Mouse (Mus musculus) neural tube, embryonic 13.5 days (tissue): ENCODE results near the gene Carns1. TPM values are rescaled to one million over a fixed set of nuclear protein-coding genes. Genes with fewer than 3 reads are reported as not detected.
A peak's percentile ranks its signal among the peaks of the same experiment; 100 is the strongest.

Source experiments
- ATAC-seq: fragments of 200-750 bp; cut with Nextera tagmentation; 2 replicates; pipeline ENCODE4 v1.8.0; 2017; ENCODE audit warnings: low read depth, mild to moderate bottlenecking, moderate TSS enrichment, moderate library complexity
- H3K27ac ChIP-seq: fragments of 300-500 bp; sonication (generic); replicated peaks from 2 replicates; pipeline ENCODE4 v1.5.1; 2015; ENCODE audit warnings: moderate library complexity, mild to moderate bottlenecking, inconsistent platforms
- H3K27me3 ChIP-seq: fragments of 300-500 bp; sonication (generic); 2 replicates; pipeline ENCODE4 v1.6.1; 2015; ENCODE audit warnings: mild to moderate bottlenecking, inconsistent platforms
- H3K36me3 ChIP-seq: fragments of 300-500 bp; sonication (generic); 2 replicates; pipeline ENCODE4 v1.6.1; 2015; ENCODE audit warnings: mild to moderate bottlenecking, inconsistent platforms
- H3K4me1 ChIP-seq: fragments of 300-500 bp; sonication (generic); replicated peaks from 2 replicates; pipeline ENCODE4 v1.6.1; 2015; ENCODE audit warnings: inconsistent platforms
- H3K4me2 ChIP-seq: fragments of 300-500 bp; sonication (generic); 2 replicates; pipeline ENCODE4 v1.6.1; 2015; ENCODE audit warnings: inconsistent platforms, mild to moderate bottlenecking, moderate library complexity
- H3K4me3 ChIP-seq: fragments of 300-500 bp; sonication (generic); 2 replicates; pipeline ENCODE4 v1.5.1; 2015; ENCODE audit warnings: mild to moderate bottlenecking, inconsistent platforms
- H3K9ac ChIP-seq: fragments of 300-500 bp; sonication (generic); 2 replicates; pipeline ENCODE4 v1.6.1; 2015; ENCODE audit warnings: moderate library complexity, mild to moderate bottlenecking, inconsistent platforms
- H3K9me3 ChIP-seq: fragments of 300-500 bp; sonication (generic); 2 replicates; pipeline ENCODE4 v1.6.1; 2016; ENCODE audit warnings: inconsistent platforms
- WGBS: fragments of 180-500 bp; shearing (Covaris S2); methylation state at CpG from one replicate; pipeline ENCODE4 v1.1.7; 2015; 5-methylcytosine and 5-hydroxymethylcytosine counted together
- polyA plus RNA-seq: library from polyadenylated mRNA; unstranded; fragments of >200 nt; fragmentation: Nextera tagmentation; extraction: Ambion mirVana; gene quantifications from 2 replicates; pipeline ENCODE4 v1.2.1, GENCODE M21; 2015

The Carns1 gene
- polyA plus RNA-seq, 1 experiment from 2014 or later, result 5.1 TPM

- ATAC-seq, result 0 out of 2 replicates have a peak, but pooled peaks have one; percentile 2
- peaks cover 90% of the 10 kb centered on the region for H3K27me3 ChIP-seq
Measured at GRCm38 (mm10) chr19:4214771-4215450, 39.6 kb upstream of the Carns1 start.

GRCm38 (mm10) chr19:4214071-4214770 lies 38.9 kb upstream of the Carns1 start, which contains the start of the genes Clcf1 and AC109138.7:
TSS of gene Clcf1 (plus strand) at chr19:4214238.
TSS of gene AC109138.7 (plus strand) at chr19:4214357.
- Histone ChIP-seq H3K4me2 (peak within 1 kb of the TSS; percentile 95), H3K27me3 (peaks cover 86% of the 10 kb centered on the region), H3K27ac (no peak within 1 kb of the TSS), H3K4me1 (peaks cover 38% of the 10 kb centered on the region), H3K9ac (peak within 1 kb of the TSS; percentile 71), H3K36me3 (no peaks in the 10 kb centered on the region), H3K9me3 (no peaks in the 10 kb centered on the region), H3K4me3 (peak within 1 kb of the TSS; percentile 53)
- 2% methylated on average over 47 of the region's 49 CpGs for WGBS
- ATAC-seq, result peak; percentile 14; the same call in 1 of the 2 replicates

More at GRCm38 (mm10) chr19:4214771-4215450, 39.6 kb upstream of the Carns1 start:
- under 1% methylated on average over 49 of the region's 81 CpGs for WGBS
- H3K9me3 ChIP-seq, result no peaks in the 10 kb centered on the region
- H3K4me3 ChIP-seq, result peak overlapping the region; percentile 53
- H3K9ac ChIP-seq, result peak overlapping the region; percentile 71
- H3K36me3 ChIP-seq, result no peaks in the 10 kb centered on the region
- H3K4me2 ChIP-seq, result peak overlapping the region; percentile 95
- H3K27ac ChIP-seq, result no peak overlapping the region
- peaks cover 38% of the 10 kb centered on the region for H3K4me1 ChIP-seq

DNA sequence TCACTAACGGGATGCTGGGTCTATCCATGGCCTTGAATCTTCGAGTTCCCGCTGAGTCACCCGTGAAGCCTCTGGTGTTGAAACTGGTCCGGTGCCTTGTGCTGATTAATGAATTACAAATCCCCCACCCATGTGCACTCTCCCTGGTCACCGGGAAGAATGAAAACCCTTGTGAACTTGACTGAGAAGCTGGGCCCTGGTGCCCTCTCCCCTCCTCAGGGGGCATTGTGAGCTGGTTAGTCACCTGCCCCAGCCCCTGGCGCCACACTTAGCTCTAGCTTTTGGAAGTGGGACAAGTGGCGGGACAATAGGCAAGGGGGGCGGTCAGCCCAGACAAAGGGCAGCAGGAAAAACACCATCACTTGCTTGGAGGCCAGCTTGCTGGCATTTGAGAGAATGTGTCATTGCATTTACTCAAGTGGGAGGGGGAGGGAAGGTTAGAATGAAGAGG lies 38.3 kb upstream of the Carns1 start:
- H3K27me3 ChIP-seq, result peaks cover 83% of the 10 kb centered on the region
- no peaks in the 10 kb centered on the region for H3K9me3 ChIP-seq
- ATAC-seq, result no peak

GRCm38 (mm10) chr19:4211891-4212588 lies 36.8 kb upstream of the Carns1 start:
- no peak overlapping the region for H3K27ac ChIP-seq
- no peak overlapping the region for H3K9ac ChIP-seq
- no peak for ATAC-seq
- H3K4me1 ChIP-seq, result peaks cover 36% of the 10 kb centered on the region
- H3K27me3 ChIP-seq, result peaks cover 71% of the 10 kb centered on the region
- H3K9me3 ChIP-seq, result no peaks in the 10 kb centered on the region
- H3K36me3 ChIP-seq, result no peaks in the 10 kb centered on the region
- no peak overlapping the region for H3K4me2 ChIP-seq
- no peak overlapping the region for H3K4me3 ChIP-seq
- WGBS, result 32% methylated on average over 4 of the region's 4 CpGs

More for the DNA sequence above, 38.3 kb upstream of the Carns1 start:
- WGBS, result 2% methylated on average over 9 of the region's 9 CpGs
- Histone ChIP-seq H3K36me3 (no peaks in the 10 kb centered on the region), H3K4me3 (peak overlapping the region; percentile 53), H3K4me2 (peak overlapping the region; percentile 95), H3K9ac (no peak overlapping the region), H3K27ac (no peak overlapping the region), H3K4me1 (peaks cover 38% of the 10 kb centered on the region)

- 69% methylated on average over 5 of the region's 5 CpGs for WGBS
- H3K9me3 ChIP-seq, result no peaks in the 10 kb centered on the region
- H3K27ac ChIP-seq, result no peak overlapping the region
- H3K27me3 ChIP-seq, result peaks cover 56% of the 10 kb centered on the region
- H3K9ac ChIP-seq, result no peak overlapping the region
- H3K4me2 ChIP-seq, result no peak overlapping the region
- no peaks in the 10 kb centered on the region for H3K36me3 ChIP-seq
- no peak for ATAC-seq
- peaks cover 9% of the 10 kb centered on the region for H3K4me1 ChIP-seq
- H3K4me3 ChIP-seq, result no peak overlapping the region
Measured at GRCm38 (mm10) chr19:4208563-4208962, 33.3 kb upstream of the Carns1 start.

DNA sequence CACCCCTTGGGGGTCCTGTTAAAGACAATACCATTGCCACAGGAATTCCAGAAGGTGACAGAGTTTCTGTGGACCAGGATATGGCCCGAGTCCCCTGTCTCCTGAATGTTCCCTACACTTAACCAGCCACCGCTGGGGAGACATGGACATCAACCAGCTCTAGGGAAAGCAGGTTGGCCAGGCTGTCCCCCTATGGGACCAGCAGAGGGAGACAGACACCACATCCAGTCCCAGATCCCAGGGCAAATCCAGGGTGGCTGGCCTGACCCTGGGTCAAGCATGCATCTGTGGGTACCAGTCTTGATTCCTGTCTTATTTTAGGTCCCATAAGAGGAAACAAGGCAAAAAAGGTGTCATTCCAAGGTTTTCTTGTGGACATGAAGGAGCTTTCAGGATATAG lies 31.7 kb upstream of the Carns1 start:
- Histone ChIP-seq H3K4me3 (no peak overlapping the region), H3K27me3 (peaks cover 40% of the 10 kb centered on the region), H3K9ac (0 out of 2 replicates have a peak overlapping the region, but pooled peaks have one; percentile 43), H3K4me1 (peaks cover 9% of the 10 kb centered on the region), H3K27ac (no peak overlapping the region), H3K4me2 (no peak overlapping the region), H3K36me3 (no peaks in the 10 kb centered on the region), H3K9me3 (no peaks in the 10 kb centered on the region)
- ATAC-seq, result no peak
- 0% methylated on average over 2 of the region's 2 CpGs for WGBS

DNA sequence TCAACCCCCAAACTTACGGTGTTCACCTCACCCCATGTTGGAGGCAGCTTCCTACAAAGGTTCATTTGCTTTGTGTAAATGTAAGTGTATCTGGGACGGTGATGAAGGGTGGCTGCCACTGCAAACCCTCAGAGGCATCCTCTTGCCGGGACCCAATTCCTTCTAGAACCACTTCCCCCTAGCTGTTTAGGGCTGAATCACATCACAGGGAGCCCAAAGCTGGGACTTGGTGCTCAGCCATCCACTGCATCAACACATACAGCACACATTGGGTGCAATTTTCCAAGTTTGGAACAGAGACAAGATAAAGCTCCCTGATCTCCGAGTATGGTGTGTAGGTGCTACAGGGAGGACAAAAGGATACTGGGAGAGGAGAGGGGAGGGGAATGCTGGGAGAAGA lies 29.6 kb upstream of the Carns1 start:
- Histone ChIP-seq H3K4me2 (no peak overlapping the region), H3K4me3 (no peak overlapping the region), H3K27ac (no peak overlapping the region), H3K36me3 (peaks cover 3% of the 10 kb centered on the region; the same call in 1 of the 2 replicates), H3K9ac (no peak overlapping the region), H3K4me1 (peaks cover 25% of the 10 kb centered on the region), H3K9me3 (no peaks in the 10 kb centered on the region), H3K27me3 (peaks cover 26% of the 10 kb centered on the region)
- no peak for ATAC-seq
- 66% methylated on average over 3 of the region's 4 CpGs for WGBS

DNA sequence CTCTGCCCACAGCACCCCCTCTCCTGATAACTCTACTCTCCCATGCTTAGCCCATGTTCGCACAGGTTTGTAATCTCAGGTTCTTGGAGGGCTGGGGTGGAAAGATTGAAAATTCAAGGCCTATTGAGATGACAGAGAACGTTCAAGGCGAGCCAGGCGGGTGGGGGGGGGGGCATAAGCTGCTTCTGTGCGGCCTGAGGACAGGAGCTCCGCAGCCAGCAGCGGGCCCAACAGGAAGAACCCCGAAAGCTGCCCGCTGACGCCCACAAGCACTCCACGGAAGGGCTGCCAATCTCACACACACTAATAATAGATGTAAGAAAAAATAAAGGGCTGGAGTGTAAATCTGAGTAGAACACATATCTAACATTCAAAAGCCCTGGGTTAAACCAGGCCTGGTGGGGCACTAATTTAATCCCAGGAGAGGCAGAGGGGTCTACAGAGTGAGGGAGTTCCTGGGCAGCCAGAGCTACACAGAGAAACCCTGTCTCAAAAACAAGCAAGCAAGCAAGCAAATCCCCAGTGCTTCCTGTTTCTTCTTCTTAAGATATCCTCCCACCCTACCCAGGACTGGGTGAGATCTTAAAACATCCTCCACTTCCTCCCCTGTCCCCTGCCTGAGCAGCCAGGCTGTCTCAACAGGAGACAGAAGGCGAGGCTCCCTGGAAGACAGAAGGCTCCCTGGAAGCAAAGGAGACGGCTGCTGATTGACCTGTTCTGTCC lies 28.5 kb upstream of the Carns1 start:
- peaks cover 23% of the 10 kb centered on the region for H3K27me3 ChIP-seq
- H3K4me1 ChIP-seq, result peaks cover 26% of the 10 kb centered on the region
- no peak overlapping the region for H3K4me2 ChIP-seq
- no peaks in the 10 kb centered on the region for H3K9me3 ChIP-seq
- H3K27ac ChIP-seq, result no peak overlapping the region
- H3K4me3 ChIP-seq, result no peak overlapping the region
- peaks cover 11% of the 10 kb centered on the region for H3K36me3 ChIP-seq
- H3K9ac ChIP-seq, result no peak overlapping the region
- no peak for ATAC-seq
- 65% methylated on average over 13 of the region's 13 CpGs for WGBS

- Histone ChIP-seq H3K27me3 (peaks cover 23% of the 10 kb centered on the region), H3K9me3 (no peaks in the 10 kb centered on the region), H3K4me3 (no peak overlapping the region), H3K4me1 (peaks cover 26% of the 10 kb centered on the region), H3K9ac (no peak overlapping the region), H3K36me3 (peaks cover 14% of the 10 kb centered on the region), H3K27ac (no peak overlapping the region), H3K4me2 (peak overlapping the region; percentile 97; the same call in 1 of the 2 replicates)
- WGBS, result 70% methylated on average over 3 of the region's 3 CpGs
- ATAC-seq, result no peak
Measured at GRCm38 (mm10) chr19:4203148-4203547, 27.9 kb upstream of the Carns1 start.

GRCm38 (mm10) chr19:4202149-4202548 lies 26.9 kb upstream of the Carns1 start:
- Histone ChIP-seq H3K9me3 (no peaks in the 10 kb centered on the region), H3K27ac (peak overlapping the region; percentile 59; the same call in 1 of the 2 replicates), H3K4me3 (peak overlapping the region; percentile 68), H3K4me2 (peak overlapping the region; percentile 97), H3K4me1 (peaks cover 26% of the 10 kb centered on the region), H3K27me3 (peaks cover 20% of the 10 kb centered on the region), H3K36me3 (peaks cover 23% of the 10 kb centered on the region), H3K9ac (peak overlapping the region; percentile 81)
- ATAC-seq, result 0 out of 2 replicates have a peak, but pooled peaks have one; percentile 15
- 28% methylated on average over 7 of the region's 7 CpGs for WGBS

DNA sequence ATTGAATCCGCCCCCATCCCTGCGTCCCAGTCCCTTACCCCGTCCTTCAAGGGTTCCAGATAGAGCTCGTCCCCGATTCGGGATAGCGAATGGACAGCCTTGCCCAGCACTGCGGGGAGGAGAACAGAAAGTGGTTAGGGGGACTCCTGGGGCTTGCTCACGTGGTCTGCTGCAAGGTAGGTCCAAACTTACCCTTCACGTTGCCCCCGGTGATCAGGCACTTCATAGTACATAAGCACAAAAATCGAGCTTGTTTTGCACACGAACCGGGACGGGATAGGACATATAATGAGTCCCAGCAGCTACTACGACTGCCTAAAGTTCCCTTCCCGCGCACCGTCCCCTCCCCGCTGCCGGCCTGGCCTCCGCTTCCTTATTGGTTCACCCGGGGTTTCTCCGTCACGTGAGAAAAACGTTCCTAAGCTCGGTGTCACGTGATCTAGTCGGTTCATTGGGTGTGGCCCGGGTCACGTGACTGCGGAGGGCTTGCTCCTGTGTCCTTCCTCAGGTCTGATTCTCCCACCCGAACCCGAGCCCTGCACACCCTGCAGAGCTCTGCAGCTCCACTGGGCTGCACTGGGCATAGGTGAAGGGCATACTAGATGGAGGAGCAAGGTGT lies 26.1 kb upstream of the Carns1 start, which contains the start of gene Rad9a:
Rad9a (minus strand) TSS at position 372 of the 619 bp plus-strand sequence.
- peaks cover 32% of the 10 kb centered on the region for H3K4me1 ChIP-seq
- H3K36me3 ChIP-seq, result peaks cover 31% of the 10 kb centered on the region
- H3K4me2 ChIP-seq, result peak within 1 kb of the TSS; percentile 97
- H3K27me3 ChIP-seq, result peaks cover 20% of the 10 kb centered on the region
- WGBS, result 0% methylated on average over 34 of the region's 34 CpGs
- H3K4me3 ChIP-seq, result peak within 1 kb of the TSS; percentile 68
- ATAC-seq, result peak; percentile 86
- no peaks in the 10 kb centered on the region for H3K9me3 ChIP-seq
- peak within 1 kb of the TSS; percentile 88 for H3K9ac ChIP-seq
- H3K27ac ChIP-seq, result peak within 1 kb of the TSS; percentile 59
